Mouse (Mus musculus): ENCODE results near the gene Psg25. TPM values are rescaled to one million over a fixed set of nuclear protein-coding genes. Genes with fewer than 3 reads are reported as not detected.
"Not testable (repeated sequence)": the region's sequence is repeated elsewhere in the genome, so short reads cannot be mapped to it uniquely, and the experiment has no call there.

Gene Psg25
- polyA plus RNA-seq (2016; fragmentation: Nextera tagmentation; extraction: Ambion mirVana): not detected in 2 replicates

GRCm38 (mm10) chr7:18532169-18532568 lies at the start of gene Psg25:
Psg25 (minus strand) TSS chr7:18532269.
- H3K4me1 ChIP-seq (replicated peaks): no peaks in the 10 kb centered on the region
- 70% methylated on average over 1 of the region's 1 CpGs for WGBS

GRCm38 (mm10) chr7:18567205-18567604 lies 35.1 kb upstream of the Psg25 start, which contains the start of gene Psg27:
Psg27 (minus strand) TSS chr7:18567305.
- WGBS: 69% methylated on average over 3 of the region's 3 CpGs

More at GRCm38 (mm10) chr7:18532169-18532568, at the start of gene Psg25:
- Histone ChIP-seq H3K9me3 (replicated peaks) (0 out of 2 replicates have a peak, but pooled peaks cover 4% of the 10 kb centered on the region), H3K27ac (ENCODE audit: poor library complexity, severe bottlenecking) (no peak within 1 kb of the TSS), H3K9ac (no peak within 1 kb of the TSS), H3K4me2 (no peak within 1 kb of the TSS), H3K36me3 (no peaks in the 10 kb centered on the region), H3K27me3 (replicated peaks) (no peaks in the 10 kb centered on the region), H3K4me3 (no peak within 1 kb of the TSS)
- ATAC-seq (ENCODE audit: insufficient number of reproducible peaks, low FRiP score): no peak

GRCm38 (mm10) chr7:18559850-18560249 lies 27.8 kb upstream of the Psg25 start:
- no peak for ATAC-seq (ENCODE audit: insufficient number of reproducible peaks, low FRiP score)
- Histone ChIP-seq H3K9me3 (replicated peaks) (peaks cover under 1% of the 10 kb centered on the region; the same call in 1 of the 2 replicates), H3K36me3 (no peaks in the 10 kb centered on the region)

More at GRCm38 (mm10) chr7:18567205-18567604, 35.1 kb upstream of the Psg25 start, which contains the start of gene Psg27:
- Histone ChIP-seq H3K27ac (ENCODE audit: poor library complexity, severe bottlenecking) (no peak within 1 kb of the TSS), H3K9me3 (replicated peaks) (0 out of 2 replicates have a peak, but pooled peaks cover 5% of the 10 kb centered on the region), H3K27me3 (replicated peaks) (no peaks in the 10 kb centered on the region), H3K36me3 (no peaks in the 10 kb centered on the region), H3K4me1 (replicated peaks) (no peaks in the 10 kb centered on the region), H3K4me2 (no peak within 1 kb of the TSS), H3K9ac (no peak within 1 kb of the TSS), H3K4me3 (no peak within 1 kb of the TSS)
- no peak for ATAC-seq (ENCODE audit: insufficient number of reproducible peaks, low FRiP score)

GRCm38 (mm10) chr7:18555751-18556150 lies 23.7 kb upstream of the Psg25 start:
- H3K27me3 ChIP-seq (replicated peaks); ATAC-seq (ENCODE audit: insufficient number of reproducible peaks, low FRiP score): not testable (repeated sequence)
- 61% methylated on average over 3 of the region's 3 CpGs for WGBS

More at GRCm38 (mm10) chr7:18559850-18560249, 27.8 kb upstream of the Psg25 start:
- Histone ChIP-seq H3K4me2 (no peak overlapping the region), H3K27me3 (replicated peaks) (no peaks in the 10 kb centered on the region), H3K4me3 (no peak overlapping the region), H3K27ac (ENCODE audit: poor library complexity, severe bottlenecking) (no peak overlapping the region), H3K4me1 (replicated peaks) (no peaks in the 10 kb centered on the region), H3K9ac (no peak overlapping the region)

GRCm38 (mm10) chr7:18533420-18533819 lies 1.4 kb upstream of the Psg25 start:
- Histone ChIP-seq H3K4me3 (no peak overlapping the region), H3K9me3 (replicated peaks) (0 out of 2 replicates have a peak, but pooled peaks cover 4% of the 10 kb centered on the region), H3K27ac (ENCODE audit: poor library complexity, severe bottlenecking) (no peak overlapping the region), H3K4me1 (replicated peaks) (no peaks in the 10 kb centered on the region), H3K36me3 (no peaks in the 10 kb centered on the region), H3K27me3 (replicated peaks) (no peaks in the 10 kb centered on the region), H3K9ac (no peak overlapping the region), H3K4me2 (no peak overlapping the region)
- no peak for ATAC-seq (ENCODE audit: insufficient number of reproducible peaks, low FRiP score)
- WGBS: 55% methylated on average over 3 of the region's 3 CpGs

More at GRCm38 (mm10) chr7:18555751-18556150, 23.7 kb upstream of the Psg25 start:
- not testable (repeated sequence) for H3K4me3 ChIP-seq; H3K9me3 ChIP-seq (replicated peaks); H3K4me2 ChIP-seq; H3K27ac ChIP-seq (ENCODE audit: poor library complexity, severe bottlenecking); H3K4me1 ChIP-seq (replicated peaks); H3K9ac ChIP-seq; H3K36me3 ChIP-seq

GRCm38 (mm10) chr7:18524668-18525067 lies 7.4 kb downstream of the Psg25 start:
- H3K4me1 ChIP-seq (replicated peaks): no peaks in the 10 kb centered on the region
- 92% methylated on average over 8 of the region's 8 CpGs for WGBS
- no peak overlapping the region for H3K4me2 ChIP-seq
- H3K36me3 ChIP-seq: no peaks in the 10 kb centered on the region
- no peak overlapping the region for H3K27ac ChIP-seq (ENCODE audit: poor library complexity, severe bottlenecking)
- no peak overlapping the region for H3K4me3 ChIP-seq
- H3K9ac ChIP-seq: no peak overlapping the region
- H3K27me3 ChIP-seq (replicated peaks): no peaks in the 10 kb centered on the region
- no peaks in the 10 kb centered on the region for H3K9me3 ChIP-seq (replicated peaks)
- no peak for ATAC-seq (ENCODE audit: insufficient number of reproducible peaks, low FRiP score)

- H3K4me2 ChIP-seq; H3K36me3 ChIP-seq; H3K4me3 ChIP-seq; H3K27ac ChIP-seq (ENCODE audit: poor library complexity, severe bottlenecking); H3K9me3 ChIP-seq (replicated peaks); H3K9ac ChIP-seq; ATAC-seq (ENCODE audit: insufficient number of reproducible peaks, low FRiP score); H3K27me3 ChIP-seq (replicated peaks); H3K4me1 ChIP-seq (replicated peaks): not testable (repeated sequence)
Observed at GRCm38 (mm10) chr7:18512848-18513247, 19.2 kb downstream of the Psg25 start.

- H3K36me3 ChIP-seq; H3K9ac ChIP-seq; H3K4me3 ChIP-seq; ATAC-seq (ENCODE audit: insufficient number of reproducible peaks, low FRiP score); H3K27me3 ChIP-seq (replicated peaks); H3K4me2 ChIP-seq; H3K4me1 ChIP-seq (replicated peaks); H3K9me3 ChIP-seq (replicated peaks); H3K27ac ChIP-seq (ENCODE audit: poor library complexity, severe bottlenecking): not testable (repeated sequence)
- 49% methylated on average over 2 of the region's 2 CpGs for WGBS
Observed at GRCm38 (mm10) chr7:18512417-18512816, 19.7 kb downstream of the Psg25 start.

- no peak overlapping the region for H3K4me3 ChIP-seq
- no peak overlapping the region for H3K27ac ChIP-seq (ENCODE audit: poor library complexity, severe bottlenecking)
- no peak overlapping the region for H3K4me2 ChIP-seq
- no peaks in the 10 kb centered on the region for H3K27me3 ChIP-seq (replicated peaks)
- no peak for ATAC-seq (ENCODE audit: insufficient number of reproducible peaks, low FRiP score)
- H3K9me3 ChIP-seq (replicated peaks): no peaks in the 10 kb centered on the region
- WGBS: 14% methylated on average over 9 of the region's 9 CpGs
- no peaks in the 10 kb centered on the region for H3K4me1 ChIP-seq (replicated peaks)
- no peaks in the 10 kb centered on the region for H3K36me3 ChIP-seq
- no peak overlapping the region for H3K9ac ChIP-seq
Observed at GRCm38 (mm10) chr7:18511479-18511878, 20.6 kb downstream of the Psg25 start.

GRCm38 (mm10) chr7:18484077-18484476 lies 48.0 kb downstream of the Psg25 start, which contains the start of gene Psg26:
Psg26 (minus strand) TSS chr7:18484177.
- no peak within 1 kb of the TSS for H3K9ac ChIP-seq
- WGBS: 59% methylated on average over 1 of the region's 1 CpGs
- H3K27me3 ChIP-seq (replicated peaks): no peaks in the 10 kb centered on the region
- H3K9me3 ChIP-seq (replicated peaks): peaks cover 39% of the 10 kb centered on the region
- no peaks in the 10 kb centered on the region for H3K36me3 ChIP-seq
- no peak within 1 kb of the TSS for H3K4me2 ChIP-seq
- no peak for ATAC-seq (ENCODE audit: insufficient number of reproducible peaks, low FRiP score)
- no peak within 1 kb of the TSS for H3K4me3 ChIP-seq
- no peak within 1 kb of the TSS for H3K27ac ChIP-seq (ENCODE audit: poor library complexity, severe bottlenecking)
- no peaks in the 10 kb centered on the region for H3K4me1 ChIP-seq (replicated peaks)

All from heart, embryonic 12.5 days (tissue).